Mouse (Mus musculus) heart, embryonic 12.5 days (tissue): ENCODE results near the gene Trappc1. TPM values are rescaled to one million over a fixed set of nuclear protein-coding genes. Genes with fewer than 3 reads are reported as not detected.
A peak's percentile ranks its signal among the peaks of the same experiment; 100 is the strongest.

Experiments
- ATAC-seq: fragments of 200-750 bp; cut with Nextera tagmentation; 2 replicates; pipeline ENCODE4 v1.8.0; 2017; ENCODE audit warnings: moderate TSS enrichment, moderate library complexity; ENCODE audit not compliant: insufficient number of reproducible peaks, low FRiP score
- H3K27ac ChIP-seq: fragments of 300-500 bp; sonication (generic); 2 replicates; pipeline ENCODE4 v1.5.1; 2016; ENCODE audit warnings: mild to moderate bottlenecking, moderate library complexity; ENCODE audit not compliant: poor library complexity, severe bottlenecking
- H3K27me3 ChIP-seq: fragments of 300-500 bp; sonication (generic); replicated peaks from 2 replicates; pipeline ENCODE4 v1.6.1; 2016; ENCODE audit warnings: mild to moderate bottlenecking, moderate library complexity
- H3K36me3 ChIP-seq: fragments of 300-500 bp; sonication (generic); 2 replicates; pipeline ENCODE4 v1.6.1; 2016; ENCODE audit warnings: mild to moderate bottlenecking, moderate library complexity
- H3K4me1 ChIP-seq: fragments of 300-500 bp; sonication (generic); replicated peaks from 2 replicates; pipeline ENCODE4 v1.6.1; 2016; ENCODE audit warnings: mild to moderate bottlenecking
- H3K4me2 ChIP-seq: fragments of 300-500 bp; sonication (generic); 2 replicates; pipeline ENCODE4 v1.6.1; 2016; ENCODE audit warnings: mild to moderate bottlenecking, moderate library complexity
- H3K4me3 ChIP-seq: fragments of 300-500 bp; sonication (generic); 2 replicates; pipeline ENCODE4 v1.5.1; 2016; ENCODE audit warnings: mild to moderate bottlenecking
- H3K9ac ChIP-seq: fragments of 300-500 bp; sonication (generic); 2 replicates; pipeline ENCODE4 v1.6.1; 2016; ENCODE audit warnings: mild to moderate bottlenecking, moderate library complexity
- H3K9me3 ChIP-seq: fragments of 300-500 bp; sonication (generic); replicated peaks from 2 replicates; pipeline ENCODE4 v1.6.1; 2016; ENCODE audit warnings: mild to moderate bottlenecking, moderate library complexity
- WGBS: fragments of 180-500 bp; shearing (Covaris S2); methylation state at CpG from one replicate; pipeline ENCODE4 v1.1.7; 2016; 5-methylcytosine and 5-hydroxymethylcytosine counted together
- polyA plus RNA-seq: library from polyadenylated mRNA; unstranded; fragments of >200 nt; fragmentation: Nextera tagmentation; extraction: Ambion mirVana; gene quantifications from 2 replicates; pipeline ENCODE4 v1.2.1, GENCODE M21; 2016

Trappc1 gene
- 168 and 176 TPM in 2 replicates for polyA plus RNA-seq

DNA sequence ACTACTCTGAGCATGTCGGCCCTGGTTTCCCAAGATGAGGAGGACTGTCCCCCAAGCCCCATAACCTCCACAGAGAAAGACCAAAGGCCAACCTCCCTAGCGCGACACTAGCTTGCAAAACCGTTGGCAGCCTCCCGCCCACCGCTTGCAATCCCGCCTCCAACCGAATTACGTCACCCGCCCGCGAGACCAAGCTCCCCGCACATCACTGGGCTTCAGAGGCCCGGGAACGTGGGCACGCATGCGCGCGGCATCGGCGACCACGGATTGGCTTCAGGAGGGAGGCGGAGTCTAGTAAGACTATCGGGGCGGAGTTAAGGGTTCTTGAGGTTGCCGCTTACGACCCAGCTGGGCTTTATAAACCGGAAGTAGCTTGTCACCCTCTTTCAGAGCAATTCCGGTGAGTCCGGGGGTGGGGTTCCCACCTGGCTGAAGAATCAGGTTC lies at the start of gene Trappc1, which contains the start of gene Cntrob:
Gene Trappc1, plus strand, starts transcription at position 314 of the 445 bp plus-strand sequence.
Gene Cntrob, minus strand, starts transcription at position 109 of the 445 bp plus-strand sequence.
- WGBS, result under 1% methylated on average over 30 of the region's 30 CpGs
- peaks cover 21% of the 10 kb centered on the region for H3K36me3 ChIP-seq
- H3K9ac ChIP-seq, result peak within 1 kb of the TSS; percentile 83

GRCm38 (mm10) chr11:69275650-69276049 lies 48.1 kb upstream of the Trappc1 start:
- Histone ChIP-seq H3K4me3 (no peak overlapping the region), H3K4me1 (peaks cover 8% of the 10 kb centered on the region; the same call in 1 of the 2 replicates), H3K27ac (no peak overlapping the region), H3K27me3 (no peaks in the 10 kb centered on the region; the same call in none of the 2 replicates), H3K4me2 (no peak overlapping the region), H3K9ac (no peak overlapping the region), H3K9me3 (peaks cover 3% of the 10 kb centered on the region; the same call in 1 of the 2 replicates), H3K36me3 (no peaks in the 10 kb centered on the region)
- no peak for ATAC-seq
- WGBS, result 75% methylated on average over 6 of the region's 6 CpGs

More for the DNA sequence above, at the start of gene Trappc1, which contains the start of gene Cntrob:
- Histone ChIP-seq H3K4me1 (peaks cover 43% of the 10 kb centered on the region), H3K4me2 (peak within 1 kb of the TSS; percentile 87), H3K4me3 (peak within 1 kb of the TSS; percentile 61), H3K27me3 (peaks cover 19% of the 10 kb centered on the region), H3K9me3 (no peaks in the 10 kb centered on the region), H3K27ac (peak within 1 kb of the TSS; percentile 83)
- ATAC-seq, result peak; percentile 95

- Histone ChIP-seq H3K4me2 (no peak overlapping the region), H3K27me3 (no peaks in the 10 kb centered on the region; the same call in none of the 2 replicates), H3K9me3 (peaks cover 3% of the 10 kb centered on the region; the same call in 1 of the 2 replicates), H3K27ac (no peak overlapping the region), H3K4me1 (peaks cover 8% of the 10 kb centered on the region; the same call in 1 of the 2 replicates), H3K9ac (no peak overlapping the region), H3K36me3 (no peaks in the 10 kb centered on the region), H3K4me3 (no peak overlapping the region)
- WGBS, result 27% methylated on average over 2 of the region's 2 CpGs
- no peak for ATAC-seq
Observed at GRCm38 (mm10) chr11:69276081-69276480, 47.7 kb upstream of the Trappc1 start.

DNA sequence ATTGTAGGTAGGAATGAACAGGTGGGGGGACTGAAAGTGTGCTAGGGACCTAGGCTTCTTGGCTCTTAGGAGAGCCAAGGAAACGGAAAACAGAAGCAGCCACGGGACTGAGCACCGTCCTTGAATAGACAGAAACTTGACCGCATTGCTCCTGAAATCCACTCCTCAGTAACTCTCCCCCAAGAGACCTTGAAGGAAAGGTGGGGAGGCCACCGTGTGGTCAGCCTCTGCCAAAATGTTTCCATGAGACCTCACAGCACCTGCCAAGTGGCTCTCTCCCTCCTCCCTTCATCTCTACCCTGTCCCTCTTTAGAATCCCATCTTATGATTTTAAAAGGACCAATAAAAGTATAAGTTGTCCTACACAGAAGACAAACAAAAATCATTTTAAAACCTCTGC lies 46.5 kb upstream of the Trappc1 start:
- Histone ChIP-seq H3K36me3 (no peaks in the 10 kb centered on the region), H3K9ac (no peak overlapping the region), H3K4me1 (peaks cover 8% of the 10 kb centered on the region; the same call in 1 of the 2 replicates), H3K4me3 (no peak overlapping the region), H3K27me3 (no peaks in the 10 kb centered on the region; the same call in none of the 2 replicates), H3K9me3 (peaks cover 3% of the 10 kb centered on the region; the same call in 1 of the 2 replicates), H3K27ac (no peak overlapping the region), H3K4me2 (no peak overlapping the region)
- no peak for ATAC-seq
- WGBS, result 68% methylated on average over 5 of the region's 5 CpGs

GRCm38 (mm10) chr11:69291111-69291510 lies 32.7 kb upstream of the Trappc1 start:
- H3K9ac ChIP-seq, result no peak overlapping the region
- 0 out of 2 replicates have a peak, but pooled peaks cover 5% of the 10 kb centered on the region for H3K27me3 ChIP-seq
- WGBS, result 73% methylated on average over 5 of the region's 5 CpGs
- H3K36me3 ChIP-seq, result no peaks in the 10 kb centered on the region
- H3K4me3 ChIP-seq, result no peak overlapping the region
- H3K9me3 ChIP-seq, result peaks cover 4% of the 10 kb centered on the region; the same call in 1 of the 2 replicates
- H3K27ac ChIP-seq, result no peak overlapping the region
- no peak overlapping the region for H3K4me2 ChIP-seq
- peaks cover 6% of the 10 kb centered on the region; the same call in 1 of the 2 replicates for H3K4me1 ChIP-seq
- no peak for ATAC-seq

GRCm38 (mm10) chr11:69295286-69295685 lies 28.5 kb upstream of the Trappc1 start:
- Histone ChIP-seq H3K36me3 (peaks cover 19% of the 10 kb centered on the region), H3K9ac (no peak overlapping the region), H3K4me3 (no peak overlapping the region), H3K27me3 (no peaks in the 10 kb centered on the region), H3K4me1 (peaks cover 6% of the 10 kb centered on the region; the same call in 1 of the 2 replicates), H3K27ac (no peak overlapping the region), H3K9me3 (no peaks in the 10 kb centered on the region), H3K4me2 (no peak overlapping the region)
- no peak for ATAC-seq
- 70% methylated on average over 3 of the region's 3 CpGs for WGBS

DNA sequence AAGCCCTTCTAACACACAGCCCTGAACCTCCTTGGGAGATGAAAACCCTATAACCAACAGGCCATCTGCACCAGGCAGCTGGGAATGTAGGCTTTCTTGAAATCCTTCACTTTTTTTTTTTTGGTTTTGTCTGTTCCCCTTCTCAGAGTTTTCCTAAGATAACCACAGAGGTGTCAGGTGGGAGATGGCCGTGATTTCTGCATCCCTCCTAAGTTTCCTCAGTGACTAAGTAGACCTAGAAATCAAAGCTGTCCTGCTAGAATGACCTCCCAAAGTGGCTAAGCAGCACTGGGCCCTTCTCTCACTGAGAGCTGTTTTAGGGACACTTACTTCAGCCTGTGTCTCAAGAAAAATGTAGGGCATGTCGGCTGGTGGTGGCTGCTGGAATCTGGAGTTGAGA lies 26.0 kb upstream of the Trappc1 start:
- H3K36me3 ChIP-seq, result peaks cover 36% of the 10 kb centered on the region
- H3K4me1 ChIP-seq, result peaks cover 6% of the 10 kb centered on the region; the same call in 1 of the 2 replicates
- H3K27ac ChIP-seq, result no peak overlapping the region
- ATAC-seq, result no peak
- H3K4me3 ChIP-seq, result no peak overlapping the region
- no peaks in the 10 kb centered on the region for H3K9me3 ChIP-seq
- WGBS, result 70% methylated on average over 2 of the region's 2 CpGs
- H3K9ac ChIP-seq, result no peak overlapping the region
- H3K4me2 ChIP-seq, result no peak overlapping the region
- no peaks in the 10 kb centered on the region for H3K27me3 ChIP-seq

- Histone ChIP-seq H3K27ac (no peak overlapping the region), H3K4me2 (no peak overlapping the region), H3K4me3 (no peak overlapping the region), H3K36me3 (peaks cover 40% of the 10 kb centered on the region), H3K9me3 (no peaks in the 10 kb centered on the region), H3K4me1 (peaks cover 6% of the 10 kb centered on the region; the same call in 1 of the 2 replicates), H3K27me3 (no peaks in the 10 kb centered on the region), H3K9ac (no peak overlapping the region)
- 73% methylated on average over 7 of the region's 7 CpGs for WGBS
- no peak for ATAC-seq
Observed at GRCm38 (mm10) chr11:69298231-69298630, 25.5 kb upstream of the Trappc1 start.

- ATAC-seq, result no peak
- no peak overlapping the region for H3K4me2 ChIP-seq
- H3K4me3 ChIP-seq, result no peak overlapping the region
- H3K4me1 ChIP-seq, result no peaks in the 10 kb centered on the region
- no peaks in the 10 kb centered on the region for H3K9me3 ChIP-seq
- H3K27ac ChIP-seq, result no peak overlapping the region
- H3K9ac ChIP-seq, result no peak overlapping the region
- 78% methylated on average over 7 of the region's 7 CpGs for WGBS
- no peaks in the 10 kb centered on the region for H3K27me3 ChIP-seq
- H3K36me3 ChIP-seq, result peaks cover 78% of the 10 kb centered on the region
Observed at GRCm38 (mm10) chr11:69302817-69303216, 21.0 kb upstream of the Trappc1 start.

DNA sequence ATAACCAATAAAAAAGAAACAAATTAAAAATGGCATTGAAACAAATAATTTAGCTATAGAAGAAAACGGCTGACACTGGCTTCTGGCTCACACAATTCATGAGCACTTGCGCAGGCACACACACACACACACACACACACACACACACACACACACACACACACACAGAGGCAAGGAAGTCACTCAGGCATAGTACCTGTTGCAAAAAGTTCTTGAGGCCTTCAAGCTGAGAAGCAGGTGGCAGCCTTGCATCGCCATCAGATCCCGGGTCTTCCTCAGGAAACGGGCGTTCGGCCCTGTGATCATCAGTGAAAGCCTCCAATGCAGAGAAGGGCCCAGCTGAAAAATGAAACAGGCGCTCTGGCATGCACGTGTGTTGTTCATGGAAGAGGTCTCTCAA lies 18.5 kb upstream of the Trappc1 start:
- Histone ChIP-seq H3K27me3 (no peaks in the 10 kb centered on the region), H3K27ac (no peak overlapping the region), H3K9me3 (no peaks in the 10 kb centered on the region), H3K36me3 (peaks cover 85% of the 10 kb centered on the region), H3K4me3 (no peak overlapping the region), H3K4me2 (no peak overlapping the region), H3K4me1 (no peaks in the 10 kb centered on the region), H3K9ac (no peak overlapping the region)
- no peak for ATAC-seq
- 93% methylated on average over 9 of the region's 9 CpGs for WGBS

DNA sequence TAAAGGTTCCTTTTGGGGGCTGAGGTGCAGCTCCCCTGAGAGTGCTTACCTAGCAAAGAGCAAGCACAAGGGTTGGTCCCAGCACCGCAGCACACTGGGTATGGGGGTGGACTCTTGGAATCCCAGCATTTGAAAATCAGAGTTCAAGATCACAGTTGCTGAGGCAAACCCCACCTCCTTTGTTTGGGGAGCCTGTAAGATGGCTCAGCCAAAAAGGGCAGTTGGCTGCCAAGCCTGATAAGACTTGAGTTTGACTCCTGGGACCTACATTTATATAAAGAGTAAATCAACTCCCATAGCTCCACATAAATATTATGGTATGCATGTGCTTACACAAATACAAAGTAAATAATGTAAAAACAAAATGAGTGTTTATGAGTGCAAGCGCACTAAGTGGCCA lies 17.7 kb upstream of the Trappc1 start:
- H3K9me3 ChIP-seq, result no peaks in the 10 kb centered on the region
- H3K27me3 ChIP-seq, result no peaks in the 10 kb centered on the region
- no peak overlapping the region for H3K4me3 ChIP-seq
- H3K27ac ChIP-seq, result no peak overlapping the region
- no peaks in the 10 kb centered on the region for H3K4me1 ChIP-seq
- WGBS, result 95% methylated on average over 2 of the region's 2 CpGs
- H3K4me2 ChIP-seq, result no peak overlapping the region
- peaks cover 90% of the 10 kb centered on the region for H3K36me3 ChIP-seq
- ATAC-seq, result no peak
- H3K9ac ChIP-seq, result no peak overlapping the region
